Mouse (Mus musculus) limb, embryonic 14.5 days (tissue): ENCODE measurements around the gene Fbp2. TPM values are rescaled to one million over a fixed set of nuclear protein-coding genes. Genes with fewer than 3 reads are reported as not detected.

ENCODE experiments used
- ATAC-seq: fragments of 200-750 bp; cut with Nextera tagmentation; 2 replicates; pipeline ENCODE4 v1.8.0; 2017; ENCODE audit warnings: low read depth, moderate number of reproducible peaks, moderate TSS enrichment; ENCODE audit not compliant: low FRiP score
- DNase-seq: peaks from one replicate; pipeline ENCODE4 v3.0.0-alpha.2; 2015; ENCODE audit warnings: low spot score
- H3K27ac ChIP-seq: fragments of 300-500 bp; sonication (generic); replicated peaks from 2 replicates; pipeline ENCODE4 v1.5.1; 2014; ENCODE audit warnings: low read depth, mild to moderate bottlenecking, low read length, moderate library complexity, mixed read lengths
- H3K27me3 ChIP-seq: fragments of 300-500 bp; sonication (generic); 2 replicates; pipeline ENCODE4 v1.6.1; 2014; ENCODE audit warnings: low read length, mixed read lengths; ENCODE audit not compliant: control insufficient read depth, insufficient read depth
- H3K36me3 ChIP-seq: fragments of 300-500 bp; sonication (generic); 2 replicates; pipeline ENCODE4 v1.6.1; 2014; ENCODE audit warnings: mild to moderate bottlenecking, low read length, moderate library complexity, mixed read lengths; ENCODE audit not compliant: control insufficient read depth, insufficient read depth
- H3K4me1 ChIP-seq: fragments of 300-500 bp; sonication (generic); 2 replicates; pipeline ENCODE4 v1.6.1; 2014; ENCODE audit warnings: antibody characterized with exemption, low read length, mixed read lengths; ENCODE audit not compliant: control insufficient read depth, insufficient read depth
- H3K4me2 ChIP-seq: fragments of 300-500 bp; sonication (generic); replicated peaks from 2 replicates; pipeline ENCODE4 v1.6.1; 2014; ENCODE audit warnings: low read depth, mild to moderate bottlenecking, low read length, moderate library complexity; ENCODE audit not compliant: severe bottlenecking
- H3K4me3 ChIP-seq: fragments of 300-500 bp; sonication (generic); replicated peaks from 2 replicates; pipeline ENCODE4 v1.5.1; 2014; ENCODE audit warnings: low read length
- H3K9ac ChIP-seq: fragments of 300-500 bp; sonication (generic); 2 replicates; pipeline ENCODE4 v1.6.1; 2014; ENCODE audit warnings: mild to moderate bottlenecking, low read depth, low read length, moderate library complexity; ENCODE audit not compliant: severe bottlenecking
- H3K9me3 ChIP-seq: fragments of 300-500 bp; sonication (generic); 2 replicates; pipeline ENCODE4 v1.6.1; 2016; ENCODE audit warnings: low read length; ENCODE audit not compliant: control insufficient read depth
- POLR2A ChIP-seq: fragments of 200-500 bp; IDR thresholded peaks from 2 replicates; pipeline ENCODE4 v1.8.0; 2012; ENCODE audit warnings: inconsistent platforms, mild to moderate bottlenecking, moderate library complexity, borderline replicate concordance; ENCODE audit not compliant: insufficient read depth, insufficient read length; ENCODE audit errors: extremely low read depth
- WGBS: fragments of 180-500 bp; shearing (Covaris S2); extraction: QIAGEN DNeasy Blood & Tissue Kit; methylation state at CpG from one replicate; pipeline ENCODE4 v1.1.7; 2014; 5-methylcytosine and 5-hydroxymethylcytosine counted together
- polyA plus RNA-seq, 2 experiments: library from polyadenylated mRNA; depleted of rRNA in 1 of 2; stranded (reverse) in 1 of 2; unstranded in 1 of 2; fragments of >200 nt; fragmentation: Nextera tagmentation in 1 of 2; extraction: Ambion mirVana in 1 of 2; gene quantifications; 2 replicates each; pipeline versions ENCODE4 v1.2.1 to v1.2.3; 2012 to 2014

Fbp2 gene
- polyA plus RNA-seq, 2 experiments, result 1.4 to 1.8 TPM

GRCm38 (mm10) chr13:62883436-62883835 is 25.2 kb upstream of the Fbp2 start:
- H3K9ac ChIP-seq, result no peak overlapping the region
- no peaks in the 10 kb centered on the region for H3K36me3 ChIP-seq
- WGBS, result 69% methylated on average over 2 of the region's 2 CpGs
- ATAC-seq (no peak), DNase-seq (no peak)
- no peak overlapping the region for H3K4me2 ChIP-seq
- no peaks in the 10 kb centered on the region for H3K9me3 ChIP-seq
- H3K27ac ChIP-seq, result no peak overlapping the region
- peaks cover 12% of the 10 kb centered on the region; the same call in 1 of the 2 replicates for H3K27me3 ChIP-seq
- H3K4me1 ChIP-seq, result peaks cover 8% of the 10 kb centered on the region; the same call in 1 of the 2 replicates
- TF ChIP-seq POLR2A, result no peak
- no peak overlapping the region for H3K4me3 ChIP-seq

DNA sequence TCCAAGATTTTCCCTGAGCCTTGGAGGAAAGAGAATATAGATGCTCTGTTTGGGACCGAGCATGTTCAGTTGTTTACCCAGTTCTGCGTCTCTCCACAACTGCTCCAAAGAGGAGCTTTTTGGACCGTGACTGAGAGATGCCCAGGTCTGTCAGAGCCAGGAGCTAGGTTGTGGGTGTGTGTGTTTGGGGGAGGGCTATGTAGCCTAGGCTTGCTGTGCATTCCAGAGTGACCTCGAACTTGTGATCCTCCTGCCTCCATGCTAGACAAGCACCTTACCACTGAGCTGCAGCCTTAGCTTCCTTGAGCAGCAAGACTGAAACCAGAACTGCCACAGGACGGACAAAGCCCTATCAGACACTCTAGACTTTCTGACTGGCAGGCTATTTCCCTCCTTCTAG is 24.6 kb upstream of the Fbp2 start:
- DNase-seq (no peak), ATAC-seq (no peak)
- TF ChIP-seq POLR2A, result no peak
- H3K4me1 ChIP-seq, result peaks cover 6% of the 10 kb centered on the region; the same call in 1 of the 2 replicates
- H3K36me3 ChIP-seq, result no peaks in the 10 kb centered on the region
- 86% methylated on average over 5 of the region's 5 CpGs for WGBS
- no peaks in the 10 kb centered on the region for H3K9me3 ChIP-seq
- no peak overlapping the region for H3K4me3 ChIP-seq
- H3K9ac ChIP-seq, result no peak overlapping the region
- H3K27me3 ChIP-seq, result peaks cover 6% of the 10 kb centered on the region; the same call in 1 of the 2 replicates
- H3K27ac ChIP-seq, result no peak overlapping the region
- no peak overlapping the region for H3K4me2 ChIP-seq

GRCm38 (mm10) chr13:62881336-62881735 is 23.1 kb upstream of the Fbp2 start:
- Histone ChIP-seq H3K36me3 (no peaks in the 10 kb centered on the region), H3K27me3 (no peaks in the 10 kb centered on the region), H3K9me3 (no peaks in the 10 kb centered on the region), H3K4me1 (no peaks in the 10 kb centered on the region), H3K9ac (no peak overlapping the region), H3K4me2 (no peak overlapping the region), H3K4me3 (no peak overlapping the region), H3K27ac (no peak overlapping the region)
- 84% methylated on average over 9 of the region's 9 CpGs for WGBS
- no peak for ATAC-seq
- TF ChIP-seq POLR2A, result no peak
- no peak for DNase-seq

DNA sequence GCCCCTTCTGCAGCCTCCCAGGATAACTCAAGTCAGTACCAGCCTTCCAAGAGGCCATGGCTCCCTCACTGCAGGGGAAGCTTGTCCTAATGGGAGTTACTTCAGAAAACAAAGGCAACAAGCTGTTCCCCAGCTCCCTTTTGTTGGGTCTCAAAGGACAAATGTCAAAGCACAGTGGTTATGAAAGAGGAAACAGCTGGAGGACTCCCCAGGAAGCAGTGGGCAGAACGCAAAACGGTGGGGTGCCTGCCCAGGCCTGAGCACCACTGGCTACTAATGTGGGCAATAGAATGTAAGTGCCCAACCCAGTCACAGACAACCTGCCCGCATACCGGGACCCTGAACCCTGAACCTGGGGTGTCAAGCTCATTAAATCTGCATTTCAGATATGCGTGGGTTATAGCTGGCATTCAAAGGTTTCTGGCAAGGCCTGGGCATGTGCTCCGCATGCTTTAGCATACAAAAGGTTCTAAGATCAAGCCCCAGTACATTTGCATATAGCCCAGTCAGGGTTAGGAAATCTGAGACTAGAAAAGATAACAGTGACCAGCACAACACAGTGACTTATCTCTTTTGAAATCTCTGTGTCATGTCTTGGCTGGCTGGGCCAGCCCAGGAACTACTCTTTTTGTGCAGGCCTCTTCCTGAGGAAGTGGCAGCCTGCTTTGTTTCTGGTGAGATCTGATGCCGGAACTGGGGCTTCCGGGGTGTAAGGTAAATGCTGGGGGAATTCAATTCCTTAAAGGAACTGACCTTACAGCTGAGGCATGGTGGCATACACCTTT is 21.8 kb upstream of the Fbp2 start:
- no peaks in the 10 kb centered on the region for H3K27me3 ChIP-seq
- H3K4me1 ChIP-seq, result no peaks in the 10 kb centered on the region
- H3K4me3 ChIP-seq, result no peak overlapping the region
- ATAC-seq, result no peak
- no peak overlapping the region for H3K27ac ChIP-seq
- no peak for TF ChIP-seq POLR2A
- H3K4me2 ChIP-seq, result no peak overlapping the region
- DNase-seq, result no peak
- H3K9ac ChIP-seq, result no peak overlapping the region
- no peaks in the 10 kb centered on the region for H3K9me3 ChIP-seq
- no peaks in the 10 kb centered on the region for H3K36me3 ChIP-seq
- 58% methylated on average over 8 of the region's 8 CpGs for WGBS

DNA sequence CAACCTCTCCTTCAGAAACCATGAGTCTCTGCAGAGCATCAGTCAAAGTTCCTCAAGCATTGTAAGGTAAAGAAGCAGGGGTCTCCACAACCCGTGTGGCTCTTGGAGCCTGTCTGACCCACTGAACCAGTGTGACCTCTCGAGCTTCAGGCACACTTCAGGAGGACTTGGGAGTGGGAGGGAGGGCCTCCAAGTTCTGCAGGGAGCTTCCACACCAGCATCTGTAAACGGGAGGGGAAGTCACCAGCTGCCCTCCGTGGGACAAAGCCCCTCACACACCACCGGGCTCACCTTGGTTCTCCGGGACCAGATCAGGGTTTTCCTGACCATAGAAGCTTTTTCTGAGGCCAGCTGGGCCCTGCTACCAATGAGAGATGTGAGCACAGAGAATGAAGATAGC is 21.2 kb upstream of the Fbp2 start:
- ATAC-seq (no peak), DNase-seq (no peak)
- Histone ChIP-seq H3K4me3 (no peak overlapping the region), H3K27me3 (no peaks in the 10 kb centered on the region), H3K27ac (no peak overlapping the region), H3K36me3 (no peaks in the 10 kb centered on the region), H3K4me1 (no peaks in the 10 kb centered on the region), H3K9me3 (no peaks in the 10 kb centered on the region), H3K9ac (no peak overlapping the region), H3K4me2 (no peak overlapping the region)
- TF ChIP-seq POLR2A, result no peak
- 46% methylated on average over 6 of the region's 6 CpGs for WGBS
